Mouse (Mus musculus): ENCODE measurements around the gene Gipc1. TPM values are rescaled to one million over a fixed set of nuclear protein-coding genes. Genes with fewer than 3 reads are reported as not detected.

Gipc1 gene
- total RNA-seq, 4 experiments from 2014 or later, result 72.9 to 74.5 (median 74.3) TPM

- peak in 1 of 2 experiments; percentile 80 for DNase-seq (ENCODE audit: low spot score in 2 of 2)
Observed at GRCm38 (mm10) chr8:83679866-83680265, 27.4 kb downstream of the Gipc1 start.

DNA sequence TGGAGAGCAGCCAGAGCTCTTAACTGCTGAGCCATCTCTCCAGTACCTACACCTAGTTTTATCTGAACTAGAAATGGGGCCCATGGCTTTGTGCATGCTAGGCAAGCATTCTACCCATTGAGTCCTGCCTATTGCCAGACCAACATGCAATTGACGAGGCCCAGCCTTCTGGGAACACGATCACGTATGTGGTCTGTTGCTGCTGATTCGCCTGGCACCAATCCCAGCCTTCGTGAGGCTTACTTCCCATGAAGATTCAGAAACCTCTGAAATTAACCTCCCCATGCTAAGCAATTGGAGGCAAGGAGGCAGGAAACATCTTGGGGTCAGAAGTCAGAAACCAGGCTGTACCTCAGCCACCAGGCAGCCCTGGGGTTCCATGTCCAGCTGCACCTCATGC lies 28.1 kb downstream of the Gipc1 start:
- no peak for DNase-seq (ENCODE audit: low spot score in 2 of 2)

DNA sequence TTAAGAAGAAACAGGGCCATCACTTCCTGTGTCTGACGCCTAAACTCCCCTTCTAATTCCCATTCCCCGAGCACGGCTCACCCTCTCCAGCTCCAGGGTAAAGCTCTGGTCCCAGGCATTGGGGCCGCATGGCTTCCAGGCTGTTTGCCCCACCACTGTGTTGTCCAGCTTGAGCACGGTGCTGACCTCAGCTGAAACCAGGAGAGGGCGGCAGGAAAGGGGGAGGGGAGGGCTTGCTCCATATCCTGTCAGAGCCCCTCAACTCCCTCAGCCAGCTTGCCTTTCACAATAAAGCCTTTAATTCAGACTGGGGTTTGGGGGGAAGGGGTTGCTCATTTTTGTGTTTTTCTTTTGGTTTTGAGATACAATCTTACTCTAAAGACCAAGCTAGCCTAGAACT lies 28.6 kb downstream of the Gipc1 start:
- no peak for DNase-seq (ENCODE audit: low spot score in 2 of 2)

- no peak for DNase-seq (ENCODE audit: low spot score in 2 of 2)
Observed at GRCm38 (mm10) chr8:83684517-83684916, 32.0 kb downstream of the Gipc1 start.

DNA sequence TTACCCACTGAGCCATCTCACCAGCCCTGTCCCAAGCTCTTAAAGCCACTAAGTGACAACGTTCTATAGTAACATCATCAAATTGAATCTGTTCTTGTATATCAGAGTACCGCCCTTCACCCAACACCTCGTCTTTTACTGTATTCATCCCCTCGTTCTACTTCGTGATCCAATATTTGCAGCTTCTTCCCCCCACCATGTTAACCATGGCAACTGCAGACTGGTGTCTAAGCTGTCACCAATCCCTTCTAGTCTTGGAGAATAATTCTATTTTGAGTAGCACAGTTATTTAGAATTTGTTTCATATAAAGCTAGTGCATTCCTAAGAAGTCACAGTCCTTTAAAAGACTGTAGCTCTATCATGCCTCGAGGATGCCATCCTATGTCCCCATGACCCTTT lies 36.8 kb downstream of the Gipc1 start:
- no peak for DNase-seq (ENCODE audit: low spot score in 2 of 2)

DNA sequence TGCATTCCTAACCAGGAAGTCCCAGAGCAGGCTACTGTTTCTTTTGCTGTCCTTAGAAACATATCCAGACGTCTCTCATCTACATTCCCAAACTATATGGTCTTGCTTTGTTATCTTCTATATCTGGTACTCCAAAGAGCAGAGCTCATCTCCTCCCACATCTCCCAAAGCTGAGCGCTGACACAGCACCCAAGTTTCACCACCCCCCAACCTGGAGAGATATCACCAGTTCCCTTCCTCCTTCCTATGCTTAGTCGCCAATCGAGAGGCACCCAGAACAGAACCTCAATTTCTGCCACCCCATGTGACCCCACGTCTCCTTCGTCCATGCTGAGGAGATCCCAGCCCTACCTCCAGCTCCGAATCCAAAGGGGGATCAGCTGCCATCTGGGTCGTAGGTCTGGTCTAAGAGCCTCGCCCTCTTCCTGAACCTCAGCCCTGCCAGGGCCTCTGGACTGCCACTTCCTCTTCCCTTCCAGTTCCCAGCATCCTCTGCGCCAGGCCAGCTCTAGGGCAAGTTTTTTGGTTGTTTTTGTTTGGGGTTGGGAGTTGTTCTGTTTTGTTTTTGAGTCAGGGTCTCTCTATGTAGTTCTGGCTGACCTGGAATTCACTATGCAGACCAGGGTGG lies 41.2 kb downstream of the Gipc1 start:
- no peak for DNase-seq (ENCODE audit: low spot score in 2 of 2)

DNA sequence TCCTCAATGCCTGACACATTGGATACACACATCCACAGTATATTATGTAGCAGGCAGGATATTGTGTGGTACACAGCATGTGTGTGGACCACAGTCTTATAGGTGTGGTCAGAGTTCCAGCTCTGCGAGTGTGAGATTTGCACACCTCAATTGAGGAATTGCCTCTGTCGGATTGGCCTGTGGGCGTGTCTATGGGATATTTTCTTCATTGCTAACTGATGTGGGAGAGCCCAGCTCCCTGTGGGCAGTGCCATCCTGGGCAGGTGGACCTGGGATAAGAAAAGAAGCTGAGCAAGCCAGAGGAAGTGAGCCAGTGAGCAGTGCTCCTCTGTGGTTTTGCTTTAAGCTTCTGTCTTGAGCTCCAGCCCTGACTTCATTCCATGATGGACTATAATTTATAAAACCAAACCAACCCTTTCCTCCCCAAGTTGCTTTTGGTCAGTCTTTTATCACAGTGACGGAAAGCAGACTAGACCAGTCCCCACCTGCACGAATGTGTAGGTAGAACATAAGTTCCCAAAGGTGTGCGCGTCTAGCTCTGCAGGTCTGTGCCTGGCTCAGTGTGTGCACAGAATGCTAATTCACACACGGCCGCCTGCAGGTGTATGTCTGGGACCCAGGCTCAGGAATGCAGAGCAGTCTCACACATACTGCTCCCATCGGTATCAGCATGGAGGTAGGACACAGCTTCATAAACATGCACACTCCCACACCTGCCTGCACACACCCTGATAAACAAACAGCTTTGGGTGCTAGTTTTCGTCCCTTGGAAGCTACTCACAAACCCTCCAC lies 42.1 kb downstream of the Gipc1 start:
- DNase-seq (ENCODE audit: low spot score in 2 of 2), result no peak

- no peak for DNase-seq (ENCODE audit: low spot score in 2 of 2)
Observed at GRCm38 (mm10) chr8:83695351-83696106, 43.1 kb downstream of the Gipc1 start.

GRCm38 (mm10) chr8:83697374-83698220 lies 45.1 kb downstream of the Gipc1 start:
- DNase-seq (ENCODE audit: low spot score in 2 of 2), result no peak

DNA sequence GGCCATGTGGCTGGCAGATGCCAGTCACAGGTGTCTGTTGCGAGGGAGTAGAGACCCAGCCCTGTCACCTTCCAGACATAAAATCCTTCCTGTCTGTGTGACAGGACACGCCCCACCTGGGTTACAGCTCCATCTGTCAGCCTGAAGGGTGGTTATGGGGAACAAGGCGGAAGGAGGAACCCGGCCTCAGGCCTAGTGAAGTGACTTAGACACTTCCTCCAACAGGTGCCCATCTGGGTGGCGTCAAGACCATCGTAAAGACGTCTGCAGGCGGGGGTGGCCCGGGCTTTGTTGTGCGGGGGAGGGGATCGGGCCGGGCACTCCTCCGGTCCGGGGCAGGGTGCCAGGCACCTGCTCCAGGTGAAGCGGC lies 45.8 kb downstream of the Gipc1 start:
- peak in 1 of 2 experiments; percentile 47 for DNase-seq (ENCODE audit: low spot score in 2 of 2)

GRCm38 (mm10) chr8:83698661-83699453 lies 46.4 kb downstream of the Gipc1 start, which contains the start of gene Pkn1:
Gene Pkn1 (minus strand): TSS chr8:83699179.
- DNase-seq (ENCODE audit: low spot score in 2 of 2), result peak in 1 of 2 experiments; percentile 39

- DNase-seq (ENCODE audit: low spot score in 2 of 2), result no peak
Observed at GRCm38 (mm10) chr8:83699566-83699965, 47.1 kb downstream of the Gipc1 start.

GRCm38 (mm10) chr8:83700423-83701085 lies 48.1 kb downstream of the Gipc1 start:
- DNase-seq (ENCODE audit: low spot score in 2 of 2), result no peak

GRCm38 (mm10) chr8:83703426-83703825 lies 50.9 kb downstream of the Gipc1 start:
- DNase-seq (ENCODE audit: low spot score in 2 of 2), result no peak

DNA sequence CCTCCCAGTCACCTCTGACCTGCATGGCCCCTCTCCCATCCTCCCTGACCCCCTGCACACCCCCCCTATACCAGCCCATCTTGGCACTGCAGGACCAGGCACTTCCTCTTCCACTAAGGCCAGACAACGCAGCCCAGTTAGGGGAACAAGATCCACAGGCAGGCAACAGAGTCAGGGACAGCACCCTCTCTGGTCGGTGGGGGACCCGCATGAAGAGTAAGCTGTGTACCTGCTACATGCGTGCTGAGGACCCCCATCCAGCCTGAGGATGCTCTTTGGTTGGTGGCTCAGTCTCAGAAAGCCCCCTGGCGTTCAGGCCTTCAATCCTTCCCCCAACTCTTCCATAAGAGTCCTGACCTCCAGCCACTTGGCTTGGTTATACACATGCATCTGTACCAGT lies 53.9 kb downstream of the Gipc1 start:
- no peak for DNase-seq (ENCODE audit: low spot score in 2 of 2)

- peak in 1 of 2 experiments; percentile 64 for DNase-seq (ENCODE audit: low spot score in 2 of 2)
Observed at GRCm38 (mm10) chr8:83707554-83707953, 55.1 kb downstream of the Gipc1 start.

Measured in left cerebral cortex, adult 8-10 months (tissue).